Mouse (Mus musculus): Measurements from ENCODE around the gene Hnrnpl.

GRCm38 (mm10) chr7:28787884-28788283, 20.5 kb upstream of the Hnrnpl start:
- TF ChIP-seq SMC3 (IDR thresholded peaks at IDR 0.05; ENCODE audit: low read depth, low read length) (no peak), CTCF (conservative IDR thresholded peaks at IDR 0.05 in 1 of 2, IDR thresholded peaks at IDR 0.05 in 1 of 2; ENCODE audit: low read depth in 2 of 2, low read length in 2 of 2) (no peak), RAD21 (IDR thresholded peaks at IDR 0.05; ENCODE audit: low read depth, low read length) (no peak), EP300 (IDR thresholded peaks at IDR 0.05; ENCODE audit: low read length) (no peak)

All from CH12.LX (cell line).